Mouse (Mus musculus) lung, embryonic 14.5 days (tissue): ENCODE data around the gene Kmt2a. TPM values are rescaled to one million over a fixed set of nuclear protein-coding genes. Genes with fewer than 3 reads are reported as not detected.

Experiments used
- ATAC-seq: fragments of 200-750 bp; cut with Nextera tagmentation; 2 replicates; pipeline ENCODE4 v1.8.0; 2017; ENCODE audit warnings: mild to moderate bottlenecking, moderate TSS enrichment, moderate library complexity; ENCODE audit not compliant: insufficient read depth
- DNase-seq: peaks from one replicate; pipeline ENCODE4 v3.0.0-alpha.2; 2015
- H3K27ac ChIP-seq: fragments of 300-500 bp; sonication (generic); 2 replicates; pipeline ENCODE4 v1.5.1; 2014; ENCODE audit warnings: low read depth, mild to moderate bottlenecking, moderate library complexity
- H3K27me3 ChIP-seq: fragments of 300-500 bp; sonication (generic); 2 replicates; pipeline ENCODE4 v1.6.1; 2014; ENCODE audit warnings: low read length, control low read depth; ENCODE audit not compliant: insufficient read depth
- H3K36me3 ChIP-seq: fragments of 300-500 bp; sonication (generic); 2 replicates; pipeline ENCODE4 v1.6.1; 2014; ENCODE audit warnings: control low read depth; ENCODE audit not compliant: insufficient read depth
- H3K4me1 ChIP-seq: fragments of 300-500 bp; sonication (generic); 2 replicates; pipeline ENCODE4 v1.6.1; 2014; ENCODE audit warnings: antibody characterized with exemption, control low read depth; ENCODE audit not compliant: insufficient read depth
- H3K4me2 ChIP-seq: fragments of 300-500 bp; sonication (generic); 2 replicates; pipeline ENCODE4 v1.6.1; 2014; ENCODE audit warnings: mild to moderate bottlenecking
- H3K4me3 ChIP-seq: fragments of 300-500 bp; sonication (generic); 2 replicates; pipeline ENCODE4 v1.5.1; 2014; ENCODE audit warnings: low read depth, low read length
- H3K9ac ChIP-seq: fragments of 300-500 bp; sonication (generic); 2 replicates; pipeline ENCODE4 v1.6.1; 2014
- H3K9me3 ChIP-seq: fragments of 300-500 bp; sonication (generic); 2 replicates; pipeline ENCODE4 v1.6.1; 2016; ENCODE audit warnings: low read depth, low read length, control low read depth
- CTCF ChIP-seq: IDR thresholded peaks from 2 replicates; pipeline ENCODE4 v1.5.1; 2016; ENCODE audit warnings: antibody characterized with exemption, low read depth
- WGBS: fragments of 180-500 bp; shearing (Covaris S2); extraction: QIAGEN DNeasy Blood & Tissue Kit; methylation state at CpG from one replicate; pipeline ENCODE4 v1.1.7; 2014; 5-methylcytosine and 5-hydroxymethylcytosine counted together
- polyA plus RNA-seq: library from polyadenylated mRNA; unstranded; fragments of >200 nt; fragmentation: Nextera tagmentation; extraction: Ambion mirVana; gene quantifications from 2 replicates; pipeline ENCODE4 v1.2.1, GENCODE M21; 2014

Kmt2a gene
- polyA plus RNA-seq, 1 experiment from 2014 or later, result 14.7 TPM

DNA sequence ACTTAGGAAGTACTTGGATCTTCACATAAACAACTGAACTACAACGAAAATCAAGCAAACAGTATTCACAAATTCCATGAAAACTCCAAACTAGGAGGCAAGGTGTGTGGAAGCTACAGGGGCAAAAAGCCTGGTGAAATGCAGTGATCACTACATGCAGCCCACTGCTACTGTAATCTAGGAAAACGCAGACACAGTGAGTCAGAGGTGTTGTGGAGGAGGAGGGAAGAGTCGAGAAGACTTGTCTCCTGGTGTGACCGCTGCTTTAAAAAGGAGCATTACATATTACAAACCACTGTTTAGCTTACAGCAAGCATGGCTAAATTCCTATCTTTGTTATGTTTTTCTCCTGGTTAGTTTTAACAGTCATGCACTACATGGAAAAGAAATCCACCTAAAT lies 30.3 kb upstream of the Kmt2a start:
- Histone ChIP-seq H3K4me2 (no peak overlapping the region), H3K9ac (no peak overlapping the region), H3K4me1 (no peaks in the 10 kb centered on the region), H3K27ac (no peak overlapping the region), H3K9me3 (no peaks in the 10 kb centered on the region), H3K36me3 (peaks cover 32% of the 10 kb centered on the region), H3K27me3 (no peaks in the 10 kb centered on the region), H3K4me3 (no peak overlapping the region)
- no peak for TF ChIP-seq CTCF
- 93% methylated on average over 4 of the region's 4 CpGs for WGBS
- DNase-seq (no peak), ATAC-seq (no peak)

DNA sequence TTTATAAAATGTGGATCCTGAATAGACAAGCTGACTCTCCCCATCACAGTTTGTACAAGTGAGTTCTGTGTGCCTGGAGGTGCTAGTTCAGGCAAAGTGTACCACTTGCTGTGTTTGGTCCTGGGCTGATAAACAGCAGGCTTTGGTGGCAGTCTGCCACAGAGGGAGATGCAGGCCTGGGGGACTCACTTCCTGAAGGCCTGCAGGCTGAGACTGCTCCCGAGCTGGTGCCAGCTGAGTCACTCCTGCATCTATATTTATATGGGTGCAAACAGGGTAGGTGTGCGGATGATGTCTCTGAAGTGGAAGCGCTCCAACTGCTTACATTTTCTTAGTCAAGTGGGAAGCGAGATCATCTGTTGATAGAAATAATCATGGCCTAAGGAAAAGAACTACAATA lies 24.5 kb upstream of the Kmt2a start:
- H3K36me3 ChIP-seq, result peaks cover 7% of the 10 kb centered on the region
- no peak overlapping the region for H3K4me3 ChIP-seq
- ATAC-seq, result no peak
- H3K9ac ChIP-seq, result no peak overlapping the region
- no peaks in the 10 kb centered on the region for H3K4me1 ChIP-seq
- H3K4me2 ChIP-seq, result no peak overlapping the region
- TF ChIP-seq CTCF, result no peak
- no peak overlapping the region for H3K27ac ChIP-seq
- no peaks in the 10 kb centered on the region for H3K9me3 ChIP-seq
- DNase-seq, result no peak
- H3K27me3 ChIP-seq, result no peaks in the 10 kb centered on the region
- 62% methylated on average over 4 of the region's 4 CpGs for WGBS

DNA sequence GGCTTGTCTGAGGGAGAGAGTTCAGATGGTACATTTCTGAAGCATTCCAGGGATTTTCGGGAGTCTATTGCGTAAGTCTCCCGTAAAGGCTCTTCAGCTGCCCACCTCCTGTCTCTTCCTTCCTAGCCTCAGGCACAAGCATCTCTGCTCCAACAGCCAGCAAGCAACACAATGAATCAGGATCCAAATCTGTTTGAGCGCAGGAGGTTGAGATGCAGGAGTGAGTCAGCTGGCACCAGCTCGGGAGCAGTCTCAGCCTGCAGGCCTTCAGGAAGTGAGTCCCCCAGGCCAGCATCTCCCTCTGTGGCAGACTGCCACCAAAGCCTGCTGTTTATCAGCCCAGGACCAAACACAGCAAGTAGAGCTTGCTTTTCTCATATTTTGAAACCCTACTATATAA lies 23.9 kb upstream of the Kmt2a start:
- ATAC-seq (no peak), DNase-seq (peak; percentile 37)
- Histone ChIP-seq H3K4me1 (no peaks in the 10 kb centered on the region), H3K36me3 (peaks cover under 1% of the 10 kb centered on the region; the same call in 1 of the 2 replicates), H3K9ac (no peak overlapping the region), H3K4me3 (no peak overlapping the region), H3K27me3 (no peaks in the 10 kb centered on the region), H3K9me3 (no peaks in the 10 kb centered on the region), H3K27ac (no peak overlapping the region), H3K4me2 (no peak overlapping the region)
- WGBS, result 54% methylated on average over 5 of the region's 5 CpGs
- TF ChIP-seq CTCF, result no peak

DNA sequence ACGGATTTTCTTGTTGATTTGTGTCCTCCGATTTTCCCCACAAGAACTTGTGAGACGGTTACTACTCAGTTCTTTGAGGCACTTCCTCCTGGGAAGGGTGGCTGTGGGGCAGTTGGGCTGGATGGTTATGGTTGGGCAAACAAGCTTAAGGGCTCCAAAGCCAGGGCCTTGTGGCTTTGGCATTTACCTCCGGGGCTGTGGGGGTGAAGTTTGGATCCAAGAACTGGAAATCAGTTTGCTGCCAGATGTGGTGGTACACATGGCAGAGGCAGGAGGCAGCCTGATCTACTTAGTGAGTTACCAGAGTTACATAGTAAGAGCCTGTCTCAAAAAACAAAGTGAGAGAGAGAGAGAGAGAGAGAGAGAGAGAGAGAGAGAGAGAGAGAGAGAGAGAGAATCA lies 22.8 kb upstream of the Kmt2a start:
- Histone ChIP-seq H3K36me3 (no peaks in the 10 kb centered on the region), H3K9ac (no peak overlapping the region), H3K4me3 (no peak overlapping the region), H3K9me3 (no peaks in the 10 kb centered on the region), H3K27me3 (no peaks in the 10 kb centered on the region), H3K27ac (no peak overlapping the region), H3K4me1 (no peaks in the 10 kb centered on the region), H3K4me2 (no peak overlapping the region)
- 65% methylated on average over 4 of the region's 4 CpGs for WGBS
- ATAC-seq, result no peak
- TF ChIP-seq CTCF, result no peak
- no peak for DNase-seq

DNA sequence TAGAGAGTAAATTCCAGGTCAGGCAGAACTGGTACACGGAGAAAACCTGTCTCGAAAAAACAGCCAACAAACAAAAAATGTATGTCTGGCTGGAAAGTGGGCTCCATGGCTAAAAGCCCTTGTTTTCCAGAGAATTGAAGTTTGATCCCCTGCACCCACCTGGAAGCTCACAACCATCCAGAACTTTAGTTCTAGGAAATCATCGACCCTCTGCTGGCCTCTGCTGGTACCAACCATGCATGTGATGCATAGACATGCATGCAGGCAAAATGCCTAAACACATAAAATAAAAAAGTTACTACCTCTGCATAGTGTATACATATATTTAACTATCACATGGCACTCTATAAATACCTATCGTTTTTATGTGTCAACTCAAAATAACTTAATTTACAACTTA lies 19.3 kb upstream of the Kmt2a start:
- no peaks in the 10 kb centered on the region for H3K9me3 ChIP-seq
- H3K36me3 ChIP-seq, result no peaks in the 10 kb centered on the region
- no peaks in the 10 kb centered on the region for H3K27me3 ChIP-seq
- H3K9ac ChIP-seq, result no peak overlapping the region
- no peak overlapping the region for H3K27ac ChIP-seq
- WGBS, result 60% methylated on average over 4 of the region's 4 CpGs
- TF ChIP-seq CTCF, result peak; percentile 30; the same call in 1 of the 2 replicates
- H3K4me3 ChIP-seq, result no peak overlapping the region
- ATAC-seq (no peak), DNase-seq (peak; percentile 9)
- no peak overlapping the region for H3K4me2 ChIP-seq
- no peaks in the 10 kb centered on the region for H3K4me1 ChIP-seq

DNA sequence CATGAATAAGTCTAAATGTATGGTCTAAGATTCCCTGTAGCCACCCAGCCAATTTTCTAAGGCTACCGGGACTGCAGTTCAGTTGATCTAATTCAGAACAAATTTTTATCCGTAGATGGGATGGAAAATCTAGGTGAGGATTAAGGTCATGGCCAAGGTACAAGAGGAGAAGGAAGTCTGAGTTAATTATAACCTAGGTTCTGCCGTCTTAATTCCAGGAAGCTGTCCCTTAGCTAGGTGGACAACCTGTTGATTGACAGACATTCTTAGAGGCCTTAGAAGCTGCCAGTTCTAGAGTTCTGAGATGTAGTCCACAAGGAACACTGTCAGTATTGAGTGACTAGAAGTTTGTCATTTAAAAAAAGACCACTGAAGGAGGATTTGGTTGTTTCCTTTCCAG lies 18.6 kb upstream of the Kmt2a start:
- Histone ChIP-seq H3K4me3 (no peak overlapping the region), H3K36me3 (no peaks in the 10 kb centered on the region), H3K4me1 (no peaks in the 10 kb centered on the region), H3K27ac (no peak overlapping the region), H3K27me3 (no peaks in the 10 kb centered on the region), H3K4me2 (no peak overlapping the region), H3K9ac (no peak overlapping the region), H3K9me3 (no peaks in the 10 kb centered on the region)
- 66% methylated on average over 3 of the region's 3 CpGs for WGBS
- ATAC-seq (no peak), DNase-seq (no peak)
- no peak for TF ChIP-seq CTCF

DNA sequence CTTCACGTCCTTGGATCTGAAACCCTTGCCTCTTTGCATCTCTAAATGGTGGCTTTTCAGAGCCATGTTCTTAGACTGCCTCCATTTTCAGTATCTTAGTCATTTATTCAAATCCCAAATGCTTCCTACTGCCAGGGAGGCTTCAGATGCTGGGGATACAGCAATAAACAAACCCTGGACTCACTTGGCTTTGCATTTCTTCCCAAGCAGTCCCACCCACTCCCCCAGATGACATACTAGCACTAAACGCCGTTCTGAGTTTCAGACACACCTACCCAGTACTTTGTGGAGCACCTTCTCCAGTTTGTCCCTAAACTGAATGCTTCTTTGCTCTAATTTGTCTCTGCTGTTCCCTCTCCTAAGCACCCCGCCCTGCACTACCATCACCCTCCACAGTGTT lies 15.9 kb upstream of the Kmt2a start:
- Histone ChIP-seq H3K4me3 (no peak overlapping the region), H3K36me3 (no peaks in the 10 kb centered on the region), H3K4me2 (no peak overlapping the region), H3K9me3 (no peaks in the 10 kb centered on the region), H3K27ac (no peak overlapping the region), H3K9ac (no peak overlapping the region), H3K4me1 (no peaks in the 10 kb centered on the region), H3K27me3 (no peaks in the 10 kb centered on the region)
- no peak for ATAC-seq
- DNase-seq, result no peak
- no peak for TF ChIP-seq CTCF
- WGBS, result 62% methylated on average over 4 of the region's 4 CpGs

DNA sequence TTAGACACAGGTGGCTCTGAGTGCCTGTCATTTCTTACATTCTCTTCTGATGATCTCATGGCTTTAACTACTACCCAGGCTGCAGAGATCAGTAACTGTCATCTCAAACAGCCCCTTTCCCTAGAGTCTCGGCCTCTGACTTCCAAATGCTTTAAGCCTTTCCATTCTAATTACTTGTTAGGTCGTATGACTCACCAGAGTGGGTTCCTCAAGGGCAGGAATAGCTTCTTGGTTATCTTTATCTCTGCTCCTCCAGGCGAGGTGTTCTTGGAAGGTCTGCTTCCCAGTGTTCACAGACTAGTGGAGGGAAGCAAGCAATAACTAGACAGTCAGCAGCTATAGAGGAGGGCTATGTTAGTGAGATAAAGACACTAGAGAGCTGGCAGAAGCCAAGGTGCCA lies 11.6 kb upstream of the Kmt2a start:
- WGBS, result 49% methylated on average over 3 of the region's 3 CpGs
- Histone ChIP-seq H3K27ac (no peak overlapping the region), H3K4me1 (no peaks in the 10 kb centered on the region), H3K9me3 (no peaks in the 10 kb centered on the region), H3K9ac (no peak overlapping the region), H3K27me3 (no peaks in the 10 kb centered on the region), H3K4me3 (no peak overlapping the region), H3K4me2 (no peak overlapping the region), H3K36me3 (no peaks in the 10 kb centered on the region)
- ATAC-seq, result no peak
- no peak for DNase-seq
- no peak for TF ChIP-seq CTCF
